Mouse (Mus musculus) stomach, postnatal 0 days (tissue): Measurements from ENCODE around the gene Gm20916. TPM values are rescaled to one million over a fixed set of nuclear protein-coding genes. Genes with fewer than 3 reads are reported as not detected.
"Not testable (repeated sequence)": the region's sequence is repeated elsewhere in the genome, so short reads cannot be mapped to it uniquely, and the experiment has no call there.

Experiments used
- ATAC-seq: fragments of 200-750 bp; cut with Nextera tagmentation; 2 replicates; pipeline ENCODE4 v1.8.0; 2017; ENCODE audit not compliant: low FRiP score, low TSS enrichment
- DNase-seq: peaks from one replicate; pipeline ENCODE4 v3.0.0-alpha.2; 2016; ENCODE audit warnings: low spot score
- H3K27ac ChIP-seq: fragments of 300-500 bp; sonication (generic); replicated peaks from 2 replicates; pipeline ENCODE4 v1.5.1; 2014; ENCODE audit warnings: mild to moderate bottlenecking, control low read depth
- H3K27me3 ChIP-seq: fragments of 300-500 bp; sonication (generic); 2 replicates; pipeline ENCODE4 v1.6.1; 2014; ENCODE audit warnings: low read length; ENCODE audit not compliant: control insufficient read depth, insufficient read depth
- H3K36me3 ChIP-seq: fragments of 300-500 bp; sonication (generic); 2 replicates; pipeline ENCODE4 v1.6.1; 2014; ENCODE audit warnings: low read length, mixed read lengths; ENCODE audit not compliant: control insufficient read depth, insufficient read depth
- H3K4me1 ChIP-seq: fragments of 300-500 bp; sonication (generic); replicated peaks from 2 replicates; pipeline ENCODE4 v1.6.1; 2014; ENCODE audit warnings: antibody characterized with exemption; ENCODE audit not compliant: control insufficient read depth, insufficient read depth
- H3K4me2 ChIP-seq: fragments of 300-500 bp; sonication (generic); replicated peaks from 2 replicates; pipeline ENCODE4 v1.6.1; 2014; ENCODE audit warnings: low read depth, mild to moderate bottlenecking, control low read depth, moderate library complexity
- H3K4me3 ChIP-seq: fragments of 300-500 bp; sonication (generic); 2 replicates; pipeline ENCODE4 v1.5.1; 2014; ENCODE audit warnings: low read depth, low read length, control low read depth
- H3K9ac ChIP-seq: fragments of 300-500 bp; sonication (generic); 2 replicates; pipeline ENCODE4 v1.6.1; 2014; ENCODE audit warnings: mild to moderate bottlenecking, low read length, control low read depth, mixed read lengths
- H3K9me3 ChIP-seq: fragments of 300-500 bp; sonication (generic); 2 replicates; pipeline ENCODE4 v1.6.1; 2016; ENCODE audit warnings: low read length; ENCODE audit not compliant: control insufficient read depth
- WGBS: fragments of 180-500 bp; shearing (Covaris S2); extraction: QIAGEN DNeasy Blood & Tissue Kit; methylation state at CpG from one replicate; pipeline ENCODE4 v1.1.7; 2014; 5-methylcytosine and 5-hydroxymethylcytosine counted together
- polyA plus RNA-seq: library from polyadenylated mRNA; unstranded; fragments of >200 nt; fragmentation: Nextera tagmentation; extraction: Ambion mirVana; gene quantifications from 2 replicates; pipeline ENCODE4 v1.2.1, GENCODE M21; 2015

Gene Gm20916
- not detected in 2 replicates for polyA plus RNA-seq

DNA sequence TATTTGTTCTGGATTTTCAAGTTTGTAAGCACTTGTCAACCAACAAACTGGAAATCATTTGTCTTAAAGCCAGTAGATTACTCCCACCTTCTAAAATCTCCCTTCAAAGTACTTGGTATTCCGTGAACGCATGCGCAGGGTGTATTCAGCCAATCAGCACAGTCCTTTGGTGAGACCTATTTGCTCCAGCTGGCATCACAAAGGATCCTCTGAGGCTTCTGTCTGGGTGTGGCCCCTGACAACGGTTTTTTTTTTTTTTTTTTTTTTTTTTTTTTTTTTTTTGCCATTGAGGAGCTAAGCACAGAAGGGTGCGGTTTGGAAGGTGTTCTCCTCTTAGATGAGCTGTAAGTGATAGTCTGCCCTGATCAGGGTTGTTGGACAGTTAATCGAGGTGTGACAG lies at the start of gene Gm20916:
Gene Gm20916 (plus strand): TSS at position 301 of the 400 bp plus-strand sequence.
- not testable (repeated sequence) for H3K27ac ChIP-seq, H3K9ac ChIP-seq, ATAC-seq, H3K36me3 ChIP-seq, H3K4me1 ChIP-seq, H3K27me3 ChIP-seq, H3K9me3 ChIP-seq, DNase-seq, H3K4me3 ChIP-seq, H3K4me2 ChIP-seq
- no CpG with 5 or more reads among the region's 6 CpGs for WGBS

Other genes starting within 250 kb of the Gm20916 start
- not detected in 2 replicates for gene Gm20917, start 168.4 kb upstream of the Gm20916 start, polyA plus RNA-seq